Mouse (Mus musculus): ENCODE measurements around the gene Dennd4c.

DNA sequence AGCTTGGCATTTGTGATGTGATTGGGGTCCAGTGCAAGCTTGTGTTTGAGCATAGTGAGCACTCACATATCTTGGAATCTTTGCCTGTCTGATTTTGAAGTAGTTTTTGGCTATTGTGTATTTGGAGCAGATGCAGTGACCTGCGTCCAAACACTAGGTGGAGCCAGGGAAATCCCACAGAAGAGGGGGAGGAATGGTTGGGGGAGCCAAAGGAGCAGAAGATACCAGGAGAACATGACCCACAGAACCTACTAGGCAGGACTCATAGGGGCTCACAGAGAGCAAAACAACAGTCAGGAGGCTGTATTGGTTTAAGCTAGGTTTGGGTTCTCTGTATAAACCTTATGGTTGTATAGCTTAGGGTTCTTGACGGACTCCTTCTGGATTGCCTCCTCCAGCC is 62.2 kb downstream of the Dennd4c start:
- TF ChIP-seq EP300 (IDR thresholded peaks at IDR 0.05) (no peak), CTCF (IDR thresholded peaks at IDR 0.05) (peak; percentile 69)
